Mouse (Mus musculus) cortical plate, adult 2 months (tissue): Measurements from ENCODE around the gene Flt3l.

Source experiments
- CTCF ChIP-seq: fragments of 200-500 bp; IDR thresholded peaks from 2 replicates; pipeline ENCODE4 v1.5.1; 2011; ENCODE audit warnings: mild to moderate bottlenecking, control low read depth, low read length; ENCODE audit not compliant: insufficient read depth; ENCODE audit errors: extremely low read depth
- POLR2A ChIP-seq: fragments of 200-500 bp; IDR thresholded peaks from 2 replicates; pipeline ENCODE4 v1.6.1; 2011; ENCODE audit warnings: mild to moderate bottlenecking, low read length, control low read depth; ENCODE audit not compliant: insufficient read depth; ENCODE audit errors: extremely low read depth

DNA sequence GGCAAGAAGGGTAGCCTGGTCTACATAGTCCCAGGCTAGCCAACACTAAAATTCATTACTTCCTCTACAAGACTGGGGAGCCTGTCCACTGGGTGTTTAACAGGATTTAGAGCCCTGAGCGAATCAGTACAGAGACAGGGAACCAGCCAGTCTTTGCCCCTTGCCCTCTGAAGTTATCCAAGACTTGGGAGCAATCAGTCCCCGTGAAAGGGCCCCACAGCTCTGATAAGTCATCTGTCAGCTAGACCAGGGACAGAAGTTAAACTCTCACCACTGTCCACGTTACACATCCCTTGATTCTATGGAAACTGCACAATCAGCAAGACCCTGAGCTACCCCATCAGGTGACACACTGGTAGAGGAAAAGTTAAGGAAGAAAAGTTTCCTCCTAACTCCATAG, 23.7 kb downstream of the Flt3l start:
- no peak for TF ChIP-seq CTCF
- TF ChIP-seq POLR2A, result no peak
